Mouse (Mus musculus) embryonic facial prominence, embryonic 14.5 days (tissue): ENCODE measurements at regions not wholly inside any gene's neighbourhood (a gene's known extent, or its start where the extent isn't known, plus 50 kb on each side); places are given as distances from the start of the nearest gene placed in this dataset. TPM values are rescaled to one million over a fixed set of nuclear protein-coding genes. Genes with fewer than 3 reads are reported as not detected.

Experiments
- microRNA-seq: library from miRNA; unstranded; fragments of <30 nt; microRNA quantifications from one replicate; pipeline ENCODE4, GENCODE M21; 2016; ENCODE audit warnings: borderline number of aligned reads

Small RNA genes lying in the stretch of these regions (microRNA-seq; reads per million reads assigned to microRNA genes)
- not detected for gene Mir6378
